Mouse (Mus musculus) small intestine, adult 2 months (tissue): ENCODE data around the gene Cdc37l1.

Experiments used
- CTCF ChIP-seq: fragments of 200-500 bp; IDR thresholded peaks from 2 replicates; pipeline ENCODE4 v1.5.1; 2012; ENCODE audit warnings: low read depth, mild to moderate bottlenecking, control low read depth, inconsistent platforms, low read length, moderate library complexity, mixed read lengths; ENCODE audit not compliant: insufficient replicate concordance, insufficient read length; ENCODE audit errors: extremely low read depth
- POLR2A ChIP-seq: fragments of 200-500 bp; IDR thresholded peaks from 2 replicates; pipeline ENCODE4 v1.6.1; 2012; ENCODE audit warnings: low read depth, mild to moderate bottlenecking, control low read depth, inconsistent platforms, low read length, moderate library complexity

DNA sequence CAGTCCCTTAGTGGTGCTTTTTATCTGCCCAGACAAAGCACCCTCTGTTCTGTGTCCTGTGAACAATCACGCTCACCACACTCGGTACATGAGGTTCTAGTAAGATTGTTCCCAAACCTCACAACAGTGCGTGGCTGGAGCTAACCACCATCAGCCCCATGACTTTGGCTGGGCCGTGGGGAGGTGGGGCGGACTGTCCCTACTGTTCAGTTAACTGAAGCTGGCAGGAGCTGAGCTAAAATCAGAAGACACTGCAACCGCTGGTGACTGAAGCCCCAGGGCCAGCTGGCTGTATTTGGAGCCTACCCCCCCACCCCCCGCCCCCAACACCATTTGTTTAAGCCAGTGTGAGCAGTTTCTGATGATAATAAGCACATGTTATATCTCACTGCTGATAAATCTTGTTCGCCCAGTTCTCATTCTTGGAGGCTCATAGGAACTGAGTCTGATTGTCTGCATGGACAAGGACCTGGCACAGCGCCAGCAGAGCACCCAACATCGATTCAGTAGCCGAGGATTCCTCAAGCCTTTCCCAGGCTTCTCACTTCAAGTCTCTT, 34.3 kb downstream of the Cdc37l1 start:
- TF ChIP-seq POLR2A (no peak), CTCF (no peak)
